Mouse (Mus musculus) stomach, adult 2 months (tissue): Measurements from ENCODE around the gene Popdc2. TPM values are rescaled to one million over a fixed set of nuclear protein-coding genes. Genes with fewer than 3 reads are reported as not detected.

Source experiments
- polyA plus RNA-seq: library from polyadenylated mRNA; depleted of rRNA; stranded (reverse); fragments of >200 nt; gene quantifications from 2 replicates; pipeline ENCODE4 v1.2.3, GENCODE M21; 2012; rRNA removed

The Popdc2 gene
- polyA plus RNA-seq, result 11.5 and 13.2 TPM in 2 replicates

GRCm38 (mm10) chr16:38361933-38362332 lies at the start of gene Popdc2:
Popdc2 (plus strand) TSS chr16:38362209.

GRCm38 (mm10) chr16:38341396-38342324 lies 20.3 kb upstream of the Popdc2 start, which contains the start of gene Maats1:
Maats1 (minus strand) TSS chr16:38342143.

GRCm38 (mm10) chr16:38346529-38347325 lies 15.3 kb upstream of the Popdc2 start, which contains the start of the genes Cox17 and Gm21987:
Cox17 (plus strand) TSS chr16:38346991.
Gm21987 (plus strand) TSS chr16:38347040.

Other genes with a start within 250 kb of the Popdc2 start
- gene Nr1i2, start 67.4 kb upstream of the Popdc2 start, polyA plus RNA-seq, result 5.1 and 6.8 TPM in 2 replicates
- not detected in 2 replicates for gene Maats1, start 20.1 kb upstream of the Popdc2 start, polyA plus RNA-seq
- 20.0 and 23.5 TPM in 2 replicates for gene Cox17, start 15.2 kb upstream of the Popdc2 start, polyA plus RNA-seq
- gene Gm21987, start 15.2 kb upstream of the Popdc2 start, polyA plus RNA-seq, result not detected in 2 replicates
- 0.78 and 1.4 TPM in 2 replicates for gene Pla1a, start 70.9 kb downstream of the Popdc2 start, polyA plus RNA-seq
- gene Adprh, start 90.5 kb downstream of the Popdc2 start, polyA plus RNA-seq, result 16.8 and 17.9 TPM in 2 replicates
- gene Cd80, start 93.4 kb downstream of the Popdc2 start, polyA plus RNA-seq, result 0.09 and 0.27 TPM in 2 replicates
- 16.2 and 41.3 TPM in 2 replicates for gene Timmdc1, start 160.5 kb downstream of the Popdc2 start, polyA plus RNA-seq
- 4.5 and 5.1 TPM in 2 replicates for gene Poglut1, start 188.0 kb downstream of the Popdc2 start, polyA plus RNA-seq
- 17.3 and 23.3 TPM in 2 replicates for gene Tmem39a, start 196.5 kb downstream of the Popdc2 start, polyA plus RNA-seq